Mouse (Mus musculus): ENCODE measurements around the gene Lrrc63. TPM values are rescaled to one million over a fixed set of nuclear protein-coding genes. Genes with fewer than 3 reads are reported as not detected.

The Lrrc63 gene
- total RNA-seq (2012; rRNA removed) = not detected in 2 replicates

DNA sequence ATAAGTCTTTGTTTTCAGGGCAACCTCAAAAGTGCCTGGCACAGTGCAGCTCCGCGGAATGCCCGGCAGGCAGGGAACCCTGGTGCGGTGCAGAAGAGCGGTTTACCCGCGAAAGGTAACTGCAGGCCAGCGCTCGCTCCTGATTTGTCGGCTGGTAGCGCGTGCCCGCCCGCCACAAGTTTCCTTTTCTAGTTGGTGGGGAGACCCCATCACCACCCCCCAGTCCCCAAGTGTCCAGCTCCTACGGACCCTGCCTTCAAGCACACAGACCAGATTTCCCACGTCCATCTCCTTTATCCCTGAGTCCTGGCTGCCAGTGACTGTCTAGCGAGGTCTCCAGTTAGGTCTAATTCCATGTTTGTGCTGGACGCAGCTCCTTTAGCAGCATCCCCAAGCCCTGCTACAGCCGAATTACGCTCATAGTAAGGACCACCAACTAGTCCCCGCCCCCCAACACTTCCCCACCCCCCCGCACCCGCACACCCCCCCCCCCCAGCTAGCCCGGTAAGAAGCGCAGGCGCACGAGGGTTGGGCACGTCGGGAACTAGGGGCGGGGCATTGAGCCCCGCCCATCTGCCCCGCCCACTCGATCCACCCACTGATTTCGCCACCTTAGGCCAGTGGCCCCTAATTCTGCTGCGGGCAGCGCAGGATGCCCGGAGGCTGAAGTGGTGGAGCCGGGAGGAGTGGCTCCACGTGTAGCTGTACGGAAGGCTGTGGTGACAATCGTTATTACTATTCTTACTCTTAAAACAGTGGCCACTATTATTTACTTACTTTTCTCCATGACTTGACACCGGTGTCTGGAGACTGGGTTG lies at the start of gene Lrrc63, which contains the start of gene Lcp1:
Gene Lrrc63, minus strand, starts transcription at position 381 of the 818 bp plus-strand sequence.
Gene Lcp1, plus strand, starts transcription at position 601 of the 818 bp plus-strand sequence.
- Histone ChIP-seq H3K4me1 (ENCODE audit: control insufficient read depth in 2 of 2, insufficient read depth in 2 of 2, low read length in 2 of 2, poor library complexity in 1 of 2) (peaks cover 0 to 2% of the 10 kb centered on the region in 2 experiments; a peak in 1 of 4 replicates), H3K9me3 (ENCODE audit: control insufficient read depth, insufficient read depth, low read depth, low read length) (no peaks in the 10 kb centered on the region), H3K9ac (ENCODE audit: insufficient read depth, low read depth, low read length, poor library complexity, severe bottlenecking) (no peak within 1 kb of the TSS; the same call in 1 of the 2 replicates), H3K36me3 (ENCODE audit: control insufficient read depth, insufficient read depth, low read length, poor library complexity, severe bottlenecking) (no peaks in the 10 kb centered on the region), H3K27ac (ENCODE audit: insufficient read depth, low read depth, low read length, poor library complexity, severe bottlenecking) (no peak within 1 kb of the TSS), H3K4me3 (ENCODE audit: insufficient read depth in 1 of 2, low read depth in 1 of 2, low read length in 2 of 2, poor library complexity in 1 of 2, severe bottlenecking in 1 of 2) (peak within 1 kb of the TSS; percentile 59 to 89)
- DNase-seq (ENCODE audit: low read depth, low spot score) = peak; percentile 60
- in situ Hi-C loops (cut with MboI; ENCODE audit: low sequenced_read_pairs in 2 of 2, unreplicated experiment in 2 of 2) = no loop called here
- TF ChIP-seq HCFC1 (IDR thresholded peaks at IDR 0.05; ENCODE audit: borderline replicate concordance, insufficient read depth, low read length) (no peak), ZC3H11A (IDR thresholded peaks at IDR 0.05; ENCODE audit: borderline replicate concordance, low read depth, low read length) (no peak), CHD2 (IDR thresholded peaks at IDR 0.05; ENCODE audit: low read depth, low read length) (no peak), ZNF384 (IDR thresholded peaks at IDR 0.05; ENCODE audit: low read depth, low read length) (no peak), MAFK (IDR thresholded peaks at IDR 0.05; ENCODE audit: insufficient read depth, low read depth, low read length) (no peak)

DNA sequence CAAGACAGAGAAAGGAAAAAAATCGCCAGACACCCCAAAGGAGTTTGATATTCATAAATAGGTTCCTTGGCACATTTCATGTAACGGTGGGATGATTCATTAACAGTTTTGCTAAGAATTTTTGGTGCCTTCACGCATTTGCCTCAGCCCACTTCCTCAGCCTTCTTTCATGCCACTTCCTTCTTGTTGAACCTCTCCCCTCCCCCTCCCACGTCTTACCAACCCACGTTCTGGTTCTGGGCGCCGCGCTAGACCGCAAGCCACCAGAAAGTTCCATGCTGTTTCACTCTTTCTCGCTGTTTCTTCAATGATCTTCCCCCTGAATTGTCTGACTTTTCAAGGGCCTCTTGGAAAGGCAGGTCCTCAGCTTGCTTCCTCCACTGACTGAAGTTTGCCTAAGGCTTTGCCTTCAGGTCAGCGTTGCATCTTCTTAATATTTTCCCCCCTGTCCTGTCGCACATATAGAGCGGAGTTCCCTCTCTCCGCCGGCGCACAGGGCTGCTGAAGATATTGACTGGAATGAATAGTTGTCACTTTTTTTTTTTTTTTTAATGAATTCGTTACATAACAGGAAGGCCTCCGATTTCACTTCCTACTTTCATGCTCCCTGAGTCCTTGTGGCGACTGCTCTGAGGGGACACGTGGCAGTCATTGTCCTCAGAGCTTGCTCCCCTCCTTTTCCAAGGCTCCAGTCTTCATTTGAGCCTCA lies 48.7 kb upstream of the Lrrc63 start:
- TF ChIP-seq HCFC1 (IDR thresholded peaks at IDR 0.05; ENCODE audit: borderline replicate concordance, insufficient read depth, low read length) (no peak), ZC3H11A (IDR thresholded peaks at IDR 0.05; ENCODE audit: borderline replicate concordance, low read depth, low read length) (no peak), MAFK (IDR thresholded peaks at IDR 0.05; ENCODE audit: insufficient read depth, low read depth, low read length) (no peak), CHD2 (IDR thresholded peaks at IDR 0.05; ENCODE audit: low read depth, low read length) (no peak), ZNF384 (IDR thresholded peaks at IDR 0.05; ENCODE audit: low read depth, low read length) (no peak)
- Histone ChIP-seq H3K4me3 (ENCODE audit: insufficient read depth in 1 of 2, low read depth in 1 of 2, low read length in 2 of 2, poor library complexity in 1 of 2, severe bottlenecking in 1 of 2) (peak overlapping the region in 1 of 2 experiments; percentile 35; a peak in 2 of 4 replicates), H3K27ac (ENCODE audit: insufficient read depth, low read depth, low read length, poor library complexity, severe bottlenecking) (no peak overlapping the region), H3K9ac (ENCODE audit: insufficient read depth, low read depth, low read length, poor library complexity, severe bottlenecking) (peak overlapping the region; percentile 6; the same call in 1 of the 2 replicates), H3K36me3 (ENCODE audit: control insufficient read depth, insufficient read depth, low read length, poor library complexity, severe bottlenecking) (no peaks in the 10 kb centered on the region), H3K9me3 (ENCODE audit: control insufficient read depth, insufficient read depth, low read depth, low read length) (no peaks in the 10 kb centered on the region), H3K4me1 (ENCODE audit: control insufficient read depth in 2 of 2, insufficient read depth in 2 of 2, low read length in 2 of 2, poor library complexity in 1 of 2) (peaks cover 2 to 11% of the 10 kb centered on the region in 2 experiments; a peak in 2 of 4 replicates)
- peak; percentile 24 for DNase-seq (ENCODE audit: low read depth, low spot score)
- in situ Hi-C loops (cut with MboI; ENCODE audit: low sequenced_read_pairs in 2 of 2, unreplicated experiment in 2 of 2) = no loop called here

DNA sequence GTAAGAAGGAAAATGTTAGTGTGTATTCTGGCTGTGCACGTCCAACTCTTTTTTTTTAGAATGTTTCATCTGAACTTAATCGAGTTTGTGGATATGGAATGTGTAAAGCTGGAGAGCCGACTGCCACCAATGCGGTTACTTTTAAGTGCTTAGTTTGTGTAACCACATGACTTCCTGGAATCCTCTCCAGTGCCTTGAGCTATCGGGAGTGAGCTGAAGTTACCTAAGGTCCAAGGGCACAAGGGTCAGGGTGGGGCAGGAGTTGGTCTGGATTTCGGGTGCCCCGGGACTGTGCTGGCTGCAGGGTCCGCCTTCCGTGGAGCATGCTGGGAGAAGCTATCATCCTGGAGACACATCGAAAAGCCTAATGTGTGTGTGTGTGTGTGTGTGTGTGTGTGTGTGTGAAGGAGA lies 48.1 kb upstream of the Lrrc63 start:
- Histone ChIP-seq H3K4me3 (ENCODE audit: insufficient read depth in 1 of 2, low read depth in 1 of 2, low read length in 2 of 2, poor library complexity in 1 of 2, severe bottlenecking in 1 of 2) (peak overlapping the region in 1 of 2 experiments; percentile 35; a peak in 2 of 4 replicates), H3K4me1 (ENCODE audit: control insufficient read depth in 2 of 2, insufficient read depth in 2 of 2, low read length in 2 of 2, poor library complexity in 1 of 2) (peaks cover 2 to 11% of the 10 kb centered on the region in 2 experiments; a peak in 2 of 4 replicates), H3K9me3 (ENCODE audit: control insufficient read depth, insufficient read depth, low read depth, low read length) (no peaks in the 10 kb centered on the region), H3K9ac (ENCODE audit: insufficient read depth, low read depth, low read length, poor library complexity, severe bottlenecking) (0 out of 2 replicates have a peak overlapping the region, but pooled peaks have one; percentile 9), H3K27ac (ENCODE audit: insufficient read depth, low read depth, low read length, poor library complexity, severe bottlenecking) (no peak overlapping the region), H3K36me3 (ENCODE audit: control insufficient read depth, insufficient read depth, low read length, poor library complexity, severe bottlenecking) (no peaks in the 10 kb centered on the region)
- TF ChIP-seq ZNF384 (IDR thresholded peaks at IDR 0.05; ENCODE audit: low read depth, low read length) = no peak
- TF ChIP-seq HCFC1 (IDR thresholded peaks at IDR 0.05; ENCODE audit: borderline replicate concordance, insufficient read depth, low read length) = no peak
- TF ChIP-seq CHD2 (IDR thresholded peaks at IDR 0.05; ENCODE audit: low read depth, low read length) = no peak
- no peak for TF ChIP-seq ZC3H11A (IDR thresholded peaks at IDR 0.05; ENCODE audit: borderline replicate concordance, low read depth, low read length)
- no peak for TF ChIP-seq MAFK (IDR thresholded peaks at IDR 0.05; ENCODE audit: insufficient read depth, low read depth, low read length)
- DNase-seq (ENCODE audit: low read depth, low spot score) = peak; percentile 66
- in situ Hi-C loops (cut with MboI; ENCODE audit: low sequenced_read_pairs in 2 of 2, unreplicated experiment in 2 of 2) = no loop called here

DNA sequence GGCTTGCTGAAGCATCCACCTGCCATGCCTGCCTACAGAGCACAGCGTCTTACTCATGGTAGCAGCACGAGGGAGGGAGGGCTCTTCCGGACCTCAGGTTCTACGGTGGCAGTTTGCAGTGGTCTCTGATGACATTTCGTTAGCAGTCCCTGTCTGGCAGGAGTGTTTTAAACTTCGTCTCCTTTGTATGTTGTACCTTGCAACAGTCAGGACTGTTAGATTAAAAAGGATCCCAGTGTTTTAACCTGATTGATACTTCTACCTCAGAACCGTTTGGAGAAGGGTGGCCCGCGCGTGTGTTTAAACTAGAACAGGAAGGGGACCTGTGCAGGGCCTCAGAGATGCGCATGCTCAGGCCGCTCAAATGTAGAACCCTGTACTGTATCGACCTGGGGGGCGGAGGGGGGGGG lies 47.7 kb upstream of the Lrrc63 start:
- H3K9me3 ChIP-seq (ENCODE audit: control insufficient read depth, insufficient read depth, low read depth, low read length) = no peaks in the 10 kb centered on the region
- in situ Hi-C loops (cut with MboI; ENCODE audit: low sequenced_read_pairs in 2 of 2, unreplicated experiment in 2 of 2) = no loop called here
- H3K4me1 ChIP-seq (ENCODE audit: control insufficient read depth in 2 of 2, insufficient read depth in 2 of 2, low read length in 2 of 2, poor library complexity in 1 of 2) = peaks cover 2 to 11% of the 10 kb centered on the region in 2 experiments; a peak in 2 of 4 replicates
- no peak overlapping the region for H3K27ac ChIP-seq (ENCODE audit: insufficient read depth, low read depth, low read length, poor library complexity, severe bottlenecking)
- TF ChIP-seq CHD2 (IDR thresholded peaks at IDR 0.05; ENCODE audit: low read depth, low read length) (no peak), MAFK (IDR thresholded peaks at IDR 0.05; ENCODE audit: insufficient read depth, low read depth, low read length) (no peak)
- H3K9ac ChIP-seq (ENCODE audit: insufficient read depth, low read depth, low read length, poor library complexity, severe bottlenecking) = no peak overlapping the region
- peak; percentile 30 for DNase-seq (ENCODE audit: low read depth, low spot score)
- H3K4me3 ChIP-seq (ENCODE audit: insufficient read depth in 1 of 2, low read depth in 1 of 2, low read length in 2 of 2, poor library complexity in 1 of 2, severe bottlenecking in 1 of 2) = no peak overlapping the region
- no peaks in the 10 kb centered on the region for H3K36me3 ChIP-seq (ENCODE audit: control insufficient read depth, insufficient read depth, low read length, poor library complexity, severe bottlenecking)
